Mouse (Mus musculus) adrenal gland, adult 2 months (tissue): Measurements from ENCODE around the gene Meis2. TPM values are rescaled to one million over a fixed set of nuclear protein-coding genes. Genes with fewer than 3 reads are reported as not detected.

ENCODE experiments used
- DNase-seq: peaks from one replicate; pipeline ENCODE4 v3.0.0; 2021
- polyA plus RNA-seq: library from polyadenylated mRNA; depleted of rRNA; stranded (reverse); fragments of >200 nt; gene quantifications from 2 replicates; pipeline ENCODE4 v1.2.3, GENCODE M21; 2012
- total RNA-seq, 2 experiments: library from RNA; stranded (reverse); gene quantifications; 2 replicates each; pipeline ENCODE4 v1.2.3; 2021

The Meis2 gene
- total and polyA plus RNA-seq, 3 experiments: 124 to 303 (median 211) TPM

DNA sequence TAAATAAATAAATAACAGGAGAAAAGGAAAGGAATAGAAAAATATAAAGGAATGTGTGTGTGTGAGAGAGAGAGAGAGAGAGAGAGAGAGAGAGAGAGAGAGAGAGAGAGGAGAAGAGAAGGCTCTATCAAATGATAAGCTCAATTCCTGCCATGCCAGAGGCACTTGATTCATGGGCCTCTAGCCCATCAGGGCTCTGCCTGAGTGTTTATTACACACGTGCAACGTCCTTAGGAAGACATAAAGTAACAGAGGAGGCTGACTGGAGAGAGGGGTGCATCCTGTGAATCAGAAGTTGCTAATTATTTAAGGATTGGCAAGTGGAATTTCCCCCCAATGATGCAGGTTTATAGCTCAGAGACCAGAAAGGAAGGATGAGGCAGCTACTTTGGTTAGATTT is 168.6 kb downstream of the Meis2 start:
- peak; percentile 11 for DNase-seq

DNA sequence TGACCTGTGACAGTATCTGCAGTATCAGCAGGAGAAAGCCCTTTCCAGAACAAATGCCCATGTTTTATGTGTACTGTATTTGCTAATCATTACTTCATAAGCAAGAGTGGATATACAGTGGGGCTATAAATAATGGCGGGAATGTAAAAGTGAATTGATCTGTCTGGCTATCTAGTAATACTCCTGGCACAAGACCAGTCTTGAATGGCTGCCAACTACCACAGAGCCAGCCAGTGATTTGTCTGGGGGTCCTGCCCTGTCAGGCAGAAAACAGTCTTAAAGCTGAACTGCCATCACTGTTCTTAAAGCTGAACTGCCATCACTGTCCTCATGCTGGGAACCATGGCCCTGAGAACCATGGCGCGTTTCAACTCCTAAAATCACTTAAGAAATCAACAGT is 169.9 kb downstream of the Meis2 start:
- no peak for DNase-seq

GRCm38 (mm10) chr2:115895256-115895655 is 170.4 kb downstream of the Meis2 start:
- no peak for DNase-seq

- DNase-seq: peak; percentile 32
Measured at GRCm38 (mm10) chr2:115893113-115893512, 172.5 kb downstream of the Meis2 start.

DNA sequence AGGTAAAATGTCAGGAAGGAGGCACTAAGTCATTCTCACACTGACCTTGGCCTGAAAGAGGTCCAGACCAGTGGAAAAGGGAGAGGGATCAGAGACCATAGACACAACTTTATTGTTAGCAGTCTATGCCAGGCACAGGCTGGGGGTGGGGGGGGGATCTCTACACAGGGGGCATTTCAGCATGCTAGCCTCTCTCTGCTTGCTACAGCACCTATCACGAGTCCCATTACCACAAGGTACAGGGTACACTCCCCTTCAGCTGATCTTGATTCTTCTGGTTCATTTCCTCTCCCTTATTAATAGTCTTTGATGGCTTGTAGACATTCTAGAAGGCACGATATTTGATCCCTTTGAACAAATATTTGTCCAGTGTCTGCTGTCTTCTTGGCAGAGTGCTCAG is 174.9 kb downstream of the Meis2 start:
- DNase-seq: no peak

DNA sequence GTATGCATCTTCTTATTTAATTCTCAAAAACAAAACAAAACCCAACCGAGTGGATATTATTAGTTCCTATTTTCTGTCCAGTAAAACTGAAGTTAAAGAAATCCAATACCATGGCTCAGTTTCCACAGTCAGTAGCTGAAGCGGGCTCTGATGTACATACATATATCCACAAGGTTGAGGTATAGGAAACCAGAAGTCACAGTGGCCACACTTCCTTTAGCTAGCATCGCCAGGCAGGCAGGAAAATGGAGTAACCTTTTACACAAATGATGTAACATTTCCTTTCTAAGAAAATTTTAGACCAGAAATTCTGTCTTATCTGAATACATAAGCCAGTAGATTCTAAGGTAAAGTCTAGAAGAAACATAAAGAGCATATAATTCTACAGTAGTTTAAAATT is 175.6 kb downstream of the Meis2 start:
- no peak for DNase-seq

DNA sequence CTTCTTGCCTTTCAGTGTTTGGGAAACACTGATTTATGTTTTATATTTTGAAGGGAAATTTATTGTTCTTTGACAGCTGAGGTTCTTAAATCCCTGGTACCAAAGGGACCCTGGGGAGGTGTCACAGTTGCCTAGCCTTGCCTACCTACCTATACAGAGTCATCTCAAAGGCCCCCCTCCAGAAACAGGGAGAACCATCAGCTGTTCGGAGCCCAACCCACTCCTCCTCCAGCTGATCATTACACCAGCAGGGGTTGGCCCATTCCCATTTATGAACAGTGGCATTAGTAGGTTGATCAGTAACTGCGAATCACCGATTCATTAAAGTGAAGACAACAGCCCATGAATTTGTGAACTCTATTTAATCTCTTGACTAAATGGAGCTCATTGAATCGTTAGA is 176.4 kb downstream of the Meis2 start:
- no peak for DNase-seq

DNA sequence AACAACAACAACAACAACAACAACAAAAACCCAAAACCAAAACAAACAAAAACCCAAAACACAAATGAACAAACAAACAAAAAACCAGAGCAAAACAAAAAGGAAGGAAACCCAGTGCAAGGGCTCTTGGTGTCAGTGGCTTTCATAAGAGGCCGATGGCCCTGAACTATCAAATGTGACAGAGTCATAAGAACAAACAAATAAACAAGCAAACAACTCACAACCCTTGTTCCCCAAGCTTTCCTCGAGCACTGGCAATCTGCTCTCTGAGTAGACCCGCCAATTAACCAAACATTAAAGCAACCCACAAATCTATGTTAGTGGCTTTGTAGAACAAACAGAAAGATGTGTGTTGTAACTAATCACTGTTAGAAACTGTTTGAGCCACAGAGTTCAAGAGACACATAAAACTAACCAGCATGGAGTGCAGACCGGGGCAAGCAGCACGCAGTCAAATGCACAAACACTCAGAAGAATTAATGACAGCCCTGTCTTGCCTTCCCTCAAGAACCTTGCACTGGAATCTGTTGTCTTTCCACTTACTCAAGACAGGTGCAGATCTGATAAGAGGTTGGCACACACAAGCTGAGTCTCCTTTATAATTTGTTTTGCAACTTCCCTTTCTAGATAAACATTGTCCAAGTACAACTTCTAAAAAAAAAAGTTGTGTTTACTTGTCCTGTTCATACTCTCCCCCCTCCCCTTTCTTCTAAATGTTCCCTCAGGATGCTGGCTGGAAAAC is 177.1 kb downstream of the Meis2 start:
- no peak for DNase-seq

DNA sequence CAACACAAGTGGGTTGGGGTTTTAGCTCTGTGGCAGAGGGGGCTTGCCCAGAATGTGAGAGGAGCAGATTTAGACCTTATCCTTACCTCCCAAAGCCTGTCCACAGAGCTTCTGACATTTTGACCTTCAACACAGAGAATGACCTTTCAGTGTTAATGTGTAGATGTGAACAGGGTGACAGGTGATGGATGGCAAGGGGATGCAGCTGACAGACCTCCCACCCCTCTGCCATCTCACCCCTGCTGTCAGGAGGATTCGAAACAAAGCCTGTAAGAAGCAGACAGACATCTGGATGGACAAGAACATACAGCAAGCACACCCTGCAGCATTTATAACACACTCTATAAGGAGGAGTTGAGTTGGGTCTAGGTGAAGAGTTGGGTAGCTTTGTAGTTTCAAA is 178.0 kb downstream of the Meis2 start:
- no peak for DNase-seq

DNA sequence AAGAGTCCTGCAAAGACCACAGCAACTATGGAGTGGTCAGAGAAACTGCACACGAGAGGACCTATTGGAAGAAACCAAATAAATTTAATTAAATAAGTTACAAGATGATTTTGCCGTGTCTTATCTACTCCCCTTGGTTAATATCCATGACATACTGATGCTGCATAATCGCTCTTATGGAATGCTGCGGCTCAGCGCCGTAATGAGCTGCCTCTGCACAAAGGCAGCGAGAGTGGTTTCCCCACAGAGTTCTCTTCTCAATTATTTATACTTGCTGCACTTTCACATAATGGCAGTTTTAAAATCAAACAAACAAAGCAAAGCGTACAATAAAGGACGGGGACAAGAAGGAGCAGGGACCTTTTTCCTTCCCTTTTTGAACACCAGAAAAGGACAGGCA is 181.5 kb downstream of the Meis2 start:
- DNase-seq: no peak

GRCm38 (mm10) chr2:115883520-115883919 is 182.1 kb downstream of the Meis2 start:
- no peak for DNase-seq

DNA sequence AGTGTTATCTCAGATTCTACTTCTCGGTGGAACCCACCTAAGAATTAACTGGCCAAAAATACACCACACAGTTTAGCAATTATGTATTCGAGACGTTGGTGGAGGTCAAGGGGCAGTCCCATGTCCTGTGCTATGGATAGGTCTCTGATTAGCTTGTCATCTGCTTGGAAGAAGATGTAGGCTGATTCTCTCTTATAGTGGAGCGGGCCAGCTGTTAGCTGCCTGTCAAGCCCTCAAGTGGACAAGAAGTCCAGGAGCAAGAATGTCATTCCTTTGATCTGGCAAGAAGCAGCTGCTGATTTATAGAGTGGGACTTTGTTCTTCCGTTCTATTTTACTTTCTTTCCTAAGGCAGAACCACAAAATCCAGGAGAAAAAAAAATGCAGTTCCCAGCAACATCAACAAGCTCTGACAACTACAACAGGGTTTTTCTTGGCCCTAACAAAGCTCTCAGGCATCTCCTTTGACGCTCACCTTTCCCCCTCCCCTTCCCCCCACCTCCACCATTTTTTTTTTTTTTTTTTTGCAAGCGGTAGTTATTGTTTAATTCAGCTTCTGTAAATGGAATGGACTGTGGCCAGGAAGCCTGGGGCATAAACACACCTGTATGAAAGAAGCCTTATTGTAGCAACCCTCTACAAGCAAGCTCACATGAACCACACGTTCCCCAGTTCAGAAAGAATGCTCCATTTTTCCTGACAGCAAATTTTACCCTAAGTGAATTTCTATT is 189.7 kb downstream of the Meis2 start:
- no peak for DNase-seq

DNA sequence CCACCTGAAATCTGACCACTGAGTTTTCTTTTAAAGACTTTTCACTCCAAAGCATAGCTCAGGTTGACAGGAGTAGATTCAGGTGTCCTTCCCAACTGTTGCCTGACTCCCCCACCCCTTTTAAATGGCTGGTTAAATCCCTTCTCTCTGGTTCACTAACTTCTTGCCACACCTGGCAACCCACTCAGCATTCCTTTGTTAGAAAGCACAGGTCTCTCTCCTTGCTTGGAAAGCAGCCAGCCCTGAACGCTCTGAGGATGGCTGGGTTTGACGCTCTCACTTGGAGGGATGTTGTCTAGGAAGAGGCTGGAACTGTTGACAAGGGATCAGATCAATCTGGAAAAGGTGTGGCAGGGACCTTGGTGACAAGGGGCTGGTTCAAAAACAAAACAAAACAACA is 192.8 kb downstream of the Meis2 start:
- DNase-seq: no peak

GRCm38 (mm10) chr2:115869966-115870365 is 195.7 kb downstream of the Meis2 start:
- DNase-seq: no peak

DNA sequence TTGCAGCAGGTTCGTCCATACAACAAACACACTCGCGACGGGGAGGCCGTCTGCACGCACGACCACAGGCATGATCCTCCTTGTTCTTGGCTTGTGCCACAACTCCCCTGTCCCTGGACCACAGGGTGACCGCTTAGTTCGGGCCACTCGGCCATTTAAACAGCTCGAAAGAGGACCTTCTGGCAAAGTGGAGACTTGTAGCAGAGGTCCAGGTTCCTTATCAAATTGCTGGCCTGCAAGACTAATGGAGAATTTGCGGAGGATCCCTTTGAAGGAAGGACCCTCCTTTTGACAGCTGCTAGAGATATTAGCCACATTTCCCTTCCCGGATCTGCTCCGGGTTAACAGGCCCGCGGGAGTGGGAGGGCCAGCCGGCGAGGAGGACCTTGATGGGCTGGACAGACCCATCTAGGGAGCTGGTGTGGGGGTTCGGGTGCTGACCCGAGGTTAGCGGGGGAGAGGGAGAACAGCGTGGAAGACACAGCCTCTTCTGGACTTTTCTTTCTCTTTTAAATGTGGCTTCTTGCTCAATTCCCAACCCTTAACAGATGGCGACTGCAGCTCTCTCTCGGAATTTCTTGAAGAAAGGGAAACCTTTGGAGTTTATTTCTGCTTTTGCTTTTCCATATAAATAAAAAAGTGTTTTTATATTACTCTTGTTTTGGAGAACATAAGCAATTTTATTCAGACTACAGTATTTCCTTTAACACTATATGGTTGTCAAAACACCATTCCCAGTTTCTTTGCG is 204.9 kb downstream of the Meis2 start:
- DNase-seq: peak; percentile 77

GRCm38 (mm10) chr2:115860141-115860480 is 205.5 kb downstream of the Meis2 start:
- DNase-seq: peak; percentile 83

DNA sequence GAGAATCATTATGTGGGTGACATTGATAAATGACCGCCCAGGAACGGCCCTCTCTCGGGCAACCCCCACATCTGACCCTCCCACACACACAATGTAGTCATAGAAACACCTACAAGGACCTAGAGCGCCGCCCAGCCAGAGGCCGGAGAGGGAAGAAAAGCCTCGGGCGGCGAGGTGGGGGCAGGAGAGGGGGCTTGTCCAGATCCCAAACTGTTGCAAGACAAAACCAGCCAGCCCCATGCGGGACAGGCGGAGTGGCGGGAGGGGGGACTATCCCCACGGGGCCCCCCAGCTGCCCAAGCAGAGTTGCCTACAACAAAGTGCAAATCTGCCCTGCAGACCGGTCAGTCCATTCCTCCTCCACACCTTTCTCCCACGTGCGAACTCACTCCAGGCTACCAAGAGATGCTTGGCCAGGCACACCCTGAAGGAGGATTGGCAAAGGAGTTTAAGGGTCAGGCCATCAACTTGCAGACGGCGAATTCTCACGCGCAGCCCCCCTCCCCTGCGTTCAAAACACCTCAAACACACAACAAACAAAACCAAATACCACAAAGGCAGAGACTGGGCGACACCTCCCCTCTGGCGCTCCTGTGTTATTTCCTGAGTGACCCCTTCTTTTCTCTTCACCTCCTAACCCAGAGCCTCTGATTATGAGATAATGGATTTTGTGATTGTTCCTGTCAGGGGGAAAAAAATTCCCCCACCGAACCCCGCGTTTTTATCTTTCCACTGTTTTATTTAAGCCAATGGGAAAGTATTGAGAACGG is 206.1 kb downstream of the Meis2 start:
- DNase-seq: peak; percentile 84

- no peak for DNase-seq
Measured at GRCm38 (mm10) chr2:115858927-115859326, 206.7 kb downstream of the Meis2 start.

- no peak for DNase-seq
Measured at GRCm38 (mm10) chr2:115858246-115858645, 207.4 kb downstream of the Meis2 start.

DNA sequence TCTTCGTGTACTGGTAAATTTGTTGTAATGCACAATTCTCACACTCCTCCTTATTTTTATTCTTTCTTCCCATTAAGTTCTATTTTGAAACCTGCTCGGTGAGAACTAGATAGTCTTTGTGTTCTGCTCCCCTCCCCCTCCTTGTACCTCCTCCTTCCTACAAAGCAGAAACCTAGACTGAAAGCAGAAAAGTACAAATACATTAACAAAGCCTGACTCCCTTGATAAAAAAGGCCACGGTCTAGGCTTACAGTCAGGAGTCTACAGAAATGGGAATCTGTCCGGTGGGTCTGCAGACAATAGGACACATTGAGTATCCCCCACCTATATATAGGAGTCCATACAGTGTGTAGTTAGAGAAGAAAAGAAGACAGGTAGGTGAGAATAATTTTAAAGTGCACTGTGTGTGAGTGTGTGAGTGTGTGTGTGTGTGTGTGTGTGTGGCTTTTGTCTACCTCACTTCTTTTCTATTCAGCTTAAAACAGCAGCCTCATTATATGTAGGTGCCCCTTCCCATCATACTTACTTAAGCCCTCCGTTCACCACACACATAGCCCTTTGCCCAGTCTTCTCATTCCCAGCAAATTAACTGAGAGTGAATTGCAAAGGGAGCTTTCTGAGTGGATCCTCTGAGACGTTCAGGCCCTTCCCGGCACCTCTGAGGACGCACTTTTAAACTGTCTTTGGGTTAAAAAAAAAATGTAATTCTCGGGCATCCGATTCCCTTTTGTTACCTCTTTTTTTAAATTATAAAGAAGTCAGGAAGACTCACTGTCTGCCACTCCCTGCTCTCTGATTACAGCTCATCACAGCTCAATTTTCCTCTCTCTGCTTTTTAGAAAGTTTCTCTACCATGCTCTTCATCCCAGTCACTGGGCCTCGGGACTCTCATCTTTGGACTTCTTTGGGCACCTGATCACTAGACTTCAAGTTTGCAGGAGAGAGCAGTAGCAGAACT is 208.2 kb downstream of the Meis2 start:
- DNase-seq: peak; percentile 36
